Mouse (Mus musculus) T-helper 2 cell (primary cell): Measurements from ENCODE around the gene Etv4.

ENCODE experiments used
- in situ Hi-C: fragments of 300-600 bp; cut with MboI, MseI; formaldehyde crosslinking; loops from one replicate; pipeline ENCODE4 v1.15.1; 2025; ENCODE audit warnings: high pct_unique_total_duplicates

Gene Etv4

GRCm38 (mm10) chr11:101787432-101787831, 2.3 kb upstream of the Etv4 start:
- in situ Hi-C loops = no loop called here

DNA sequence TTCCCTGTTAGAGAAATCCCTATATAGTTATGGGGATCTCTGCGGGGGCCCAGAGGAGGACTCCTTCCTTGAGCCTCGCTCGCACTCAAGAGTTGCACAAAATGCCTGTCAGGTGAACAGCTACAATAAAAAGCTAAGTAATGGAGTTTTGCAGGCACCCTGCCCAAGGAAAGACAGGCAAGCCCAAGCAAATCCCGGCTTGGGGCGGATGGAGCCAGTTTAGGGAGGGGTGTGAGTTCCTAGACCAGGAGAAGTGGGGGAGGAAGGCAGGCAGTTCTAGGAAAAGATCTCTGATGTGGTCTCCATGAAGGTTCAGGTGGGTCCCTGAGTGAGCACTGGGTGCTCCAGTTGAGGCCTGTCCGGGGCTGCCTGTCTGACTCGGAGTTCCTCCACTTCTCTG, 1.5 kb upstream of the Etv4 start:
- in situ Hi-C loops = no loop called here

DNA sequence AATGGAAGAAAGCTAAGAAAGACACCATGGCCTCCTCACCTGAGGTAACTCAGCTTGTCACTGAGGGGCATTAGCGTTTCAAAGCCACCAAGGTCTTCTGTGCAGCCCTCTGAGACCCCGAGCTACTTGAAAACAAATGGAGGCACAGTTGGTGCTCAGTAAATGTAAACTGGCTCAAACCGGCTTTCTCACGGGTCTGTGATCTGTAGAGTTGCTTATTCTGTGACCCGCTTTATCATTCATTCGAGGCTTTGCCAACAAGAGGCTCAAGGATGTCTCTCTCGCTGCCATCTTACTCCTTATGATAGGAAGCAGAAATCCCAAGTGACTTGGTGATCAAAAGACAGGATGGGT, 658 bp upstream of the Etv4 start:
- in situ Hi-C loops = no loop called here

DNA sequence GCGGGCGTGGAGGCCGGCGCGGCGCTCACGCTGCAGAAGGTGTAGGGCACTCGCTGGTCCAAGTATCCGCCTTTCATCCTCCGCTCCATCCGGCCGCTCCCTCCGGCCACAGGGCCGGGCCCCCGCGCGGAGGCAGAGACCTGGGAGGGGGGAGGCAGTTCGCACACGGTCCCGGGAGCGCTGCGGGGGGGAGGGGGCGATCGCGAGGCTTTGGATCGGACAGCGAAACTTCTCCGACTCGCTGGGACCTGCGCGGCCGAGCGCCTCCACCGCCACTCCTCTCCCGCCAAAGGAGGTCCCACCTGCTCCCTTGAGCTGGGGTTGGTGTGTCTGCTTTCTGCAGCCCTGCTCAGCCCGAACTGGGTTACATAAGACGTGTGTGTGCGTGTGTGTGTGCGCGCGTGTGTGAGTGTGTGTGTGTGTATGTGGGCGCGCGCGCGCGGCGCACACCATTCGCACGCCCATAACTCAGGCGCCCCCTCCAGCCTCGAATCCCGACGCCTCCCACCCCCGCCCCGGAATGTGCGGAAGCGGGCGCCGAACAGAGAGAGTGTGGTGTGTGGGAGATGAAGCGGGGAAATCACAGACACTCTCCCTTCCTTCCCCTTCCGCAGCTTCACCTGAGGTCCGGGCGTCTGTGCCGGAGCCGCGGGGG, 556 bp downstream of the Etv4 start:
- in situ Hi-C loops = no loop called here

GRCm38 (mm10) chr11:101784072-101784471, 1.1 kb downstream of the Etv4 start:
- in situ Hi-C loops = no loop called here

GRCm38 (mm10) chr11:101783584-101783983, 1.6 kb downstream of the Etv4 start:
- in situ Hi-C loops = no loop called here

- in situ Hi-C loops = no loop called here
Measured at GRCm38 (mm10) chr11:101783135-101783534, 2.0 kb downstream of the Etv4 start.

DNA sequence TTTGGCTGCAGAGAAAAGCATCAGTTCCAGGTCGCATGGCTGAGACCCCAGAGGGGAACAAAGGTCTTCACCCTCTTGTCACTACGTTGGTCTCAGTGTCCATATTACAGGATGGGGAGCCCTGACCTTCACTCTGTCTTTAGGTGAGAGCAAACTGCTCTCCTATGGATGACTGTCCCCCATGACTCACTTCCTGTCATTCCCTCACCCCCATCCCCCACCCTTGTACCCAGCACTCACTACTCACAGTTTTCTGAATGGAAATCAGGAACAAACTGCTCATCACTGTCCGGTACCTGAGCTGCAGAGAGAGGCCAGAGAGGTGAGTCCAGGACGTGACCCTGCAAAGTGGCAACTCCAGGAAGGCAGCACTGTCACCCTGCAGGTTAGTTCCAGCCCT, 8.3 kb downstream of the Etv4 start:
- in situ Hi-C loops = no loop called here

DNA sequence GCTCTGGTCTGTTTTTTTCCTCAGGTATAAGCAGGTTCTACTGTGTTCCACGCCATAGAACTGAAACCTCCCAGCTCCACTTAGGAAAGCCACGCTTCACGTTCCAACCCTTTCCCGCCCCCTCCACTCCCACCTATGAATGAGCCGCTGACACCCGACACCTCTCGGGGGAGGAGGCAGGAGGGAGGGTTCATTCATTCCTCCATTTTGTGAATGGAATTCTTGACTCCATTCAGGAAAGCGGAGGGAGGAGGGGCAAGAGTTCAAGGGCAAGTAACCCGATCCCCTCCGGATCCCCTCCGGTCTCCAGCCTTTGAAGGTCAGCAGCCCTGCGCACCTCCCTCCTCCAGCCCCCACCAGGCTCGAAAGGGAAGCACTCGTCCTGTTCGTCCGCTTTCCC, 12.7 kb downstream of the Etv4 start:
- in situ Hi-C loops = no loop called here

DNA sequence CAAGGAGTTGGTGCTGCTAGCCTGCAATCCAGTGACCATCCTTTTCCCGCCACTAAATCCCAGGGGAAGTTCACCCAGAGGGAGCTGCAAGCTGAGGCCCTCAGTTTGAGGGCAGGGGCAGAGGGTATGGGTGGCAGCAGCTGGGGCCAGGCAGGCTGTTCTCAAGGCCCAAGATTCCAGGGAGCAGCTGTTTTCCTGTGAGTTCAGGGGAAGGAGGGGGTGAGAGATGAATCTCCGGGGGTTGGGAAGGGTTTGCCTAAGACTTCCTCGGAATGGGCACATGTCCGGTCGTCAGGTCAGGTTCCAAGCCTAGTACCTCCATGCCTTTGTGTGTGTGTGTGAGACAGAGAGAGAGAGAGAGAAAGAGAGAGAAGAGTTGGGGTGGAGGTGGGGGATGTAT, 13.1 kb downstream of the Etv4 start:
- in situ Hi-C loops = no loop called here

- in situ Hi-C loops = no loop called here
Measured at GRCm38 (mm10) chr11:101770266-101770665, 14.9 kb downstream of the Etv4 start.

GRCm38 (mm10) chr11:101768721-101769120, 16.4 kb downstream of the Etv4 start:
- in situ Hi-C loops = no loop called here

DNA sequence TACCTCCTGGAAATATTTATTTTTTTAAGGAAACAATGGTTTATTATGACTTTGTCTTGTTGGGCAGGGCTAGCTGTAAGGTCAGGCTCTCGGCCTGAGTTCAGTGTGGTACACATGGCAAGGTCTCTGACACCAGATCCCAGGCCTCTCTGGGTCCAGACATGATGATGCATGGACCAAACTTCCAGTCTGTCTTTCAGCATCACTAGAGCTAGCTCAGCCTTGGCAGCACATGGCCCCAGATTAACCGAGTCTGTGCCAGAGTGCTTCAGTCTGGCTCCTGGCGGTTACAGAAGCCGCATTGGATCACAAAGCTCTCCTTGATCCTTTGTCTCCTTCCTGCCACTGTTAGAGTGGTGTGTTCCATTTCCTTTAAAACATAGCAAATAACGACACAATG, 17.8 kb downstream of the Etv4 start:
- in situ Hi-C loops = no loop called here

- in situ Hi-C loops = no loop called here
Measured at GRCm38 (mm10) chr11:101764546-101764945, 20.6 kb downstream of the Etv4 start.

DNA sequence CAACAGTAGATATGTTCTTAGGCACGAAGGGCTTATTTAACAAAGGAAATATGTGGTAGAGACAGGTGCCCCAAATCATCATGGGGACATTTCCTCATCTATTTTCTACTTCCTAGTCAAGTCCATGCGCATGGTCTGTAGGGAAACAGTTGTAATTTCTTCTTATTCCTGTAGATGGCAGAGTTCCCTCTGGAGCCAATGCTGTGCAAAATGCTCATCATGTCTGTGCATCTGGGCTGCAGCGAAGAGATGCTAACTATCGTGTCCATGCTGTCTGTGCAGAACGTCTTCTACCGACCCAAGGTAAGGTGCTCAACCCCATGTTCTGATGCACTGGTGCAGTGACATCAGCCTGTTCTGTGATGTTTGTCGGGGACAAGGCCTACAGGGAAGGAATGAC, 21.4 kb downstream of the Etv4 start:
- in situ Hi-C loops = no loop called here

DNA sequence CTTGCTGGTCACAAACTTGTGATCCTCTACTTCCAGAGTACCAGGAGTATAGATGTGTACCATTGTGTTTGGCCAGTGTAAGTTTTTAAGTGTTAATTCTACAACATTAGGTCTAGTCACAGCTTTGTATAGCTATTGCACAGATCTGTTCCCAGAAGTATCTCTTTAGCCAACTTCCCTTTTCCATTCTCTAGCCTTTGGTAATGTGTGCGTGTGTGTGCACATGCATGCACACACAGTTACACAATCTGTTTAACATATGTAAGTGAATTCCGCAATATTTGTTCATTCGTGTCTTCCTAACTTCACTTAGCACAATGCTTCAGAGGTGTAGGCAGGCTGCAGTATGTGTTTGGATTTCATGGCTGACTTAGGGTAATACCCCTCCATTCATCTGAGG, 25.6 kb downstream of the Etv4 start:
- in situ Hi-C loops = loop anchor here (10.0 kb wide), 1 partner anchor 825 kb away; the partner anchor contains the start of gene Stat3

- in situ Hi-C loops = loop anchor here (10.0 kb wide), 1 partner anchor 824 kb away; the partner anchor contains the start of gene Stat3
Measured at GRCm38 (mm10) chr11:101758431-101758830, 26.7 kb downstream of the Etv4 start.

- in situ Hi-C loops = loop anchor here (10.0 kb wide), 1 partner anchor 823 kb away; the partner anchor contains the start of gene Stat3
Measured at GRCm38 (mm10) chr11:101757366-101757765, 27.8 kb downstream of the Etv4 start.

DNA sequence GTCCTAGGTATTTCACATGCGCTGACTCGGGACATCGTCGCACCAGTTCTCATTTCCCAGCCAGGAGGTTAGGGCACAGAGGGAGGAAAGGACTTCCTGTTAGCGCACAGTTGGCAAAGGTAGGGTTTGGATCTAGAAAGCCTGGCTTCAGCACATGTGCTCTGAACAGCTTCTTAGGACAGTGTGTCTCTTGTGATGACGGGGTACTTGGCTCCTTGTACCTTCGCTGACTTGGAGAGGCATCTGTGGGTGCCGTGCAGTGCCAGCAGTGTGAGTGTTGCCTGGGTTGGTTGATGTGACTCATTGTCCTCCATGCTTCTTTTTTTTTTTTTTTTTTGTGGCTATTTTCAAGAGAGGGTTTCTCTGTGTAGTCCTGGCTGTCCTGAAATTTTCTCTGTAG, 28.6 kb downstream of the Etv4 start:
- in situ Hi-C loops = loop anchor here (10.0 kb wide), 1 partner anchor 822 kb away; the partner anchor contains the start of gene Stat3

- in situ Hi-C loops = loop anchor here (5.0 kb wide), 1 partner anchor 71 kb away; no protein-coding TSS in a partner anchor
Measured at GRCm38 (mm10) chr11:101733596-101733995, 51.6 kb downstream of the Etv4 start.

GRCm38 (mm10) chr11:101732518-101733440, 52.4 kb downstream of the Etv4 start, which contains the start of gene Dhx8:
Dhx8 (plus strand) TSS chr11:101732919.
- in situ Hi-C loops = loop anchor here (5.0 kb wide), 1 partner anchor 70 kb away; no protein-coding TSS in a partner anchor

GRCm38 (mm10) chr11:101729308-101729707, 55.9 kb downstream of the Etv4 start:
- in situ Hi-C loops = no loop called here

DNA sequence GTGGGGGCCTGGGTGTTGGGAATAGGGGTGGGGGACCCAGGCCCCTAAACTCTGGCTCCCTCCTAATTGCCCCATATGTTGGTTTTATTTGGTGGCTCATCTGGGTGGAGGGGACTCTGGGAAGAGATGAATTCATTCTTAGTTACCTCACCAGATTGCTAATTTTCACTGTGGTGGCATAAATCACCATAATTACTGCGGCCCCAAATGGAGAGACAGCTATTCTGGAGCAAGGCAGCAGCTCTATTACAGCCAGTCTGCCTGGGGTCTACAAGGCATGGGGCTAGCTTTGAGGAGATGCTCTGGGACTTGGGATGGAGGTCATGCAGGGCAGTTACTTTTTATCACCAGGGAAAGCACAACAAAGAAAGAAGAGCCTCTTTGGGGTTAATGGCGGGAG, 58.4 kb downstream of the Etv4 start:
- in situ Hi-C loops = no loop called here
